Mouse (Mus musculus): ENCODE measurements around the gene 1300017J02Rik. TPM values are rescaled to one million over a fixed set of nuclear protein-coding genes. Genes with fewer than 3 reads are reported as not detected.

The 1300017J02Rik gene
- total and polyA plus RNA-seq, 2 experiments: 267 to 608 TPM

- peak overlapping the region; percentile 48; the same call in 1 of the 2 replicates for H3K27ac ChIP-seq (replicated peaks; ENCODE audit: insufficient read depth, low read depth, low read length)
- TF ChIP-seq POLR2A (IDR thresholded peaks at IDR 0.05; ENCODE audit: extremely low read depth, insufficient read depth, low read length) (no peak), CTCF (IDR thresholded peaks at IDR 0.05; ENCODE audit: low read depth, low read length) (no peak)
- no peak overlapping the region for H3K9ac ChIP-seq (ENCODE audit: low read depth, low read length)
- peaks cover 37% of the 10 kb centered on the region for H3K4me1 ChIP-seq (ENCODE audit: control insufficient read depth, insufficient read depth, low read length)
- DNase-seq (ENCODE audit: extremely low read depth, low read depth, low spot score): peak; percentile 92
- 33% methylated on average over 6 of the region's 6 CpGs for WGBS
- no peak overlapping the region for H3K4me3 ChIP-seq (ENCODE audit: insufficient read depth, low read depth, low read length)
- H3K79me2 ChIP-seq (ENCODE audit: control insufficient read depth, insufficient read depth, low read length): no peaks in the 10 kb centered on the region; the same call in 1 of the 2 replicates
- H3K36me3 ChIP-seq (ENCODE audit: control insufficient read depth, insufficient read depth, low read length): no peaks in the 10 kb centered on the region
- H3K27me3 ChIP-seq (ENCODE audit: control insufficient read depth, insufficient read depth, low read length): no peaks in the 10 kb centered on the region
Measured at GRCm38 (mm10) chr9:103239471-103239870, 65.4 kb downstream of the 1300017J02Rik start.

GRCm38 (mm10) chr9:103234565-103235165, 70.2 kb downstream of the 1300017J02Rik start:
- TF ChIP-seq CTCF (IDR thresholded peaks at IDR 0.05; ENCODE audit: low read depth, low read length) (no peak), POLR2A (IDR thresholded peaks at IDR 0.05; ENCODE audit: extremely low read depth, insufficient read depth, low read length) (no peak)
- no peaks in the 10 kb centered on the region for H3K79me2 ChIP-seq (ENCODE audit: control insufficient read depth, insufficient read depth, low read length)
- no peaks in the 10 kb centered on the region for H3K36me3 ChIP-seq (ENCODE audit: control insufficient read depth, insufficient read depth, low read length)
- peak overlapping the region; percentile 57 for H3K9ac ChIP-seq (ENCODE audit: low read depth, low read length)
- DNase-seq (ENCODE audit: extremely low read depth, low read depth, low spot score): peak; percentile 93
- peaks cover 34% of the 10 kb centered on the region for H3K4me1 ChIP-seq (ENCODE audit: control insufficient read depth, insufficient read depth, low read length)
- H3K4me3 ChIP-seq (ENCODE audit: insufficient read depth, low read depth, low read length): no peak overlapping the region
- WGBS: 12% methylated on average over 7 of the region's 7 CpGs
- H3K27ac ChIP-seq (replicated peaks; ENCODE audit: insufficient read depth, low read depth, low read length): peak overlapping the region; percentile 96
- no peaks in the 10 kb centered on the region for H3K27me3 ChIP-seq (ENCODE audit: control insufficient read depth, insufficient read depth, low read length)

GRCm38 (mm10) chr9:103234059-103234458, 70.8 kb downstream of the 1300017J02Rik start:
- peaks cover 34% of the 10 kb centered on the region for H3K4me1 ChIP-seq (ENCODE audit: control insufficient read depth, insufficient read depth, low read length)
- 14% methylated on average over 7 of the region's 7 CpGs for WGBS
- TF ChIP-seq CTCF (IDR thresholded peaks at IDR 0.05; ENCODE audit: low read depth, low read length) (no peak), POLR2A (IDR thresholded peaks at IDR 0.05; ENCODE audit: extremely low read depth, insufficient read depth, low read length) (no peak)
- no peaks in the 10 kb centered on the region for H3K36me3 ChIP-seq (ENCODE audit: control insufficient read depth, insufficient read depth, low read length)
- peak; percentile 93 for DNase-seq (ENCODE audit: extremely low read depth, low read depth, low spot score)
- no peak overlapping the region for H3K4me3 ChIP-seq (ENCODE audit: insufficient read depth, low read depth, low read length)
- H3K79me2 ChIP-seq (ENCODE audit: control insufficient read depth, insufficient read depth, low read length): no peaks in the 10 kb centered on the region
- H3K27me3 ChIP-seq (ENCODE audit: control insufficient read depth, insufficient read depth, low read length): no peaks in the 10 kb centered on the region
- peak overlapping the region; percentile 32 for H3K9ac ChIP-seq (ENCODE audit: low read depth, low read length)
- H3K27ac ChIP-seq (replicated peaks; ENCODE audit: insufficient read depth, low read depth, low read length): peak overlapping the region; percentile 96

GRCm38 (mm10) chr9:103233006-103233395, 71.9 kb downstream of the 1300017J02Rik start:
- Histone ChIP-seq H3K79me2 (ENCODE audit: control insufficient read depth, insufficient read depth, low read length) (no peaks in the 10 kb centered on the region), H3K27me3 (ENCODE audit: control insufficient read depth, insufficient read depth, low read length) (no peaks in the 10 kb centered on the region), H3K4me1 (ENCODE audit: control insufficient read depth, insufficient read depth, low read length) (peaks cover 34% of the 10 kb centered on the region), H3K9ac (ENCODE audit: low read depth, low read length) (no peak overlapping the region; the same call in 1 of the 2 replicates), H3K27ac (replicated peaks; ENCODE audit: insufficient read depth, low read depth, low read length) (peak overlapping the region; percentile 96), H3K36me3 (ENCODE audit: control insufficient read depth, insufficient read depth, low read length) (no peaks in the 10 kb centered on the region), H3K4me3 (ENCODE audit: insufficient read depth, low read depth, low read length) (no peak overlapping the region)
- WGBS: 61% methylated on average over 7 of the region's 7 CpGs
- DNase-seq (ENCODE audit: extremely low read depth, low read depth, low spot score): no peak
- TF ChIP-seq CTCF (IDR thresholded peaks at IDR 0.05; ENCODE audit: low read depth, low read length) (no peak), POLR2A (IDR thresholded peaks at IDR 0.05; ENCODE audit: extremely low read depth, insufficient read depth, low read length) (no peak)

GRCm38 (mm10) chr9:103232232-103233005, 72.5 kb downstream of the 1300017J02Rik start:
- WGBS: 41% methylated on average over 7 of the region's 7 CpGs
- H3K36me3 ChIP-seq (ENCODE audit: control insufficient read depth, insufficient read depth, low read length): peaks cover 4% of the 10 kb centered on the region; the same call in 1 of the 2 replicates
- no peak overlapping the region; the same call in 1 of the 2 replicates for H3K9ac ChIP-seq (ENCODE audit: low read depth, low read length)
- TF ChIP-seq CTCF (IDR thresholded peaks at IDR 0.05; ENCODE audit: low read depth, low read length) (no peak), POLR2A (IDR thresholded peaks at IDR 0.05; ENCODE audit: extremely low read depth, insufficient read depth, low read length) (no peak)
- no peaks in the 10 kb centered on the region for H3K79me2 ChIP-seq (ENCODE audit: control insufficient read depth, insufficient read depth, low read length)
- H3K27me3 ChIP-seq (ENCODE audit: control insufficient read depth, insufficient read depth, low read length): no peaks in the 10 kb centered on the region
- H3K4me3 ChIP-seq (ENCODE audit: insufficient read depth, low read depth, low read length): no peak overlapping the region
- H3K27ac ChIP-seq (replicated peaks; ENCODE audit: insufficient read depth, low read depth, low read length): peak overlapping the region; percentile 96
- peak; percentile 72 for DNase-seq (ENCODE audit: extremely low read depth, low read depth, low spot score)
- peaks cover 34% of the 10 kb centered on the region for H3K4me1 ChIP-seq (ENCODE audit: control insufficient read depth, insufficient read depth, low read length)
